Mouse (Mus musculus) cerebellum, postnatal 25 days (tissue): ENCODE data around the gene Dync1i2.

Experiments
- DNase-seq, 2 experiments: peaks; one replicate each; pipeline ENCODE4 v3.0.0; 2021; ENCODE audit warnings: mixed read lengths in 2 of 2

The Dync1i2 gene

DNA sequence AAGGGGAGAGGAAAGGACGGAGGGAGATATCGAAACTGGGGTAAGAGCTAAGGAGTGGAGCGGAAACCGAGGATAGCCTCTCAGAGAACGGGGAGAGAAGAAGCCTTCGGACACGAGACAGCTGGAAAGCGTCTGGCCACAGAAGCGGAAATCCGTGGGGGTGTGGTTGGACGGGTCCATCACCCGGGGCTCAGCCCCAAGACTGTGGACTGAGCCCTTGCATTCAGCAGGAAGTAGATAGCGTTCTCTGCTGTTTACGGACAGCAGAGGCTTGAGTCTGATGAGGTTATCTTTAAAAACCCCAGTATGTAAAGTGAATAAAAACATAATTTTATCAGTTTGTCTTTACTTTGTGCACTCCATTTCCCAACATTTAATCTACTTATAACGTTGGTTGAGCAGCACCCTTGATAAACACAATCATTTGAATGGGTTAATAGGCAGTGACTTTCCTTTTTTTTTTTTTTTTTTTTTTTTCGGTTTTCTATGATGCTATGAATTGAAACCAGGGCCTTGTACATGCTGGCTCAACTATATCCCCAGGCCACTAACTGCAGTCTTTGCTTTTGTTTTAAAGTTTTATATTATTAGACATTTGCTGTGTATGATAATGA, 7.6 kb upstream of the Dync1i2 start:
- no peak for DNase-seq

- DNase-seq, result no peak
Observed at GRCm38 (mm10) chr2:71209041-71209755, 2.3 kb upstream of the Dync1i2 start.

DNA sequence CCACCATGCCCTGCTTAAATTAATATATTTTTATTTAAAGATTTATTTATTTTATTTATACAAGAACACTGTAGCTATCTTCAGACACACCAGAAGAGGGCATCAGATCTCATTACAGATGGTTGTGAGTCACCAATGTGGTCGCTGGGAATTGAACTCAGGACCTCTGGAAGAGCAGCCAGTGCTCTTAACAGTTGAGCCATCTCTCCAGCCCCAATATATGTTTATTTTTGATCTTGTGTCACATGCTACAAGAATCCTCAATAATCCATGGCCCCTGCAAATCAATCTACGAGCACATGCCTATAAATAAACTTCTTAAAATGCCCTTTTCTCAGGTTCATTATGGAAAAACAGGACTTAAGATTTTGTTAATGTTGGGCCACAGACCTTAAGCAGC, 410 bp upstream of the Dync1i2 start:
- DNase-seq, result no peak

GRCm38 (mm10) chr2:71212360-71212726, 837 bp downstream of the Dync1i2 start:
- no peak for DNase-seq

DNA sequence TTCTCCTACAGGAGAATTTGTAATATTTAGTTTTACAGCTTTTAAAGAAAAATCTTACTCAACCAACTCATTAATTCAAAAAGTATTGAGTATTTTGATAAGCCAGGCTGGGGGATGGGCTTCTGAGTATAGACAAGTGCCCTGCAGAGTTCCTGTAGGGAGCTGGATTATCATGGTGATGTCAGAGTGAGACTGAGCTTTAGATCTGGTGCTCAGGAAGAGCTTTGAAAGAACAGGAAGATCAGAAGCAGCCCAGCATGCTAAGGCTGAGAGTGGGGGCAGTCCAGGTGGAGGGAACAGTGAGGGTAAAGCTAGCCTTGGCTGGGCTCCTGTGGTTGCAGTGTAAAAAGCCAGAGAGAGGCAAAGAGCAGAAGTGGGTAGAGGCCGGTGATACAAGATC, 9.5 kb downstream of the Dync1i2 start:
- no peak for DNase-seq

DNA sequence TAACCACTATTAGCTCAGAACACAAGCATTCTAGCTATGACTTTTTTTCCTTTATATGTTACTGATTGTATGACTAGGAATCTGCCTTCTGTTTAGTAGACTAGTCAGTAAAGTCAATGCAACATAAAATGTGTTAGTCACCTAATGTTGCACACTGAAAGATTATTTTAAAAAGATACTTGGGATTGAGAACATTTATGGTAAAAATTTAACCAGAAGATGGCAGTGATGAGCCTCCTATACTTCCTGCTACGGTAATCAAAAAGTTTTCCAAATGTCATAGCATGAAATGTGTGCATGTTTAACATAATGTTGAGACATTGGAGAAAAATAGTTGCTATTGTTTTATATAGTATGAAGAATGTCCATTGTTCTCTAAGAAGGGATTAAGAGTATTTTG, 15.9 kb downstream of the Dync1i2 start:
- DNase-seq, result no peak

DNA sequence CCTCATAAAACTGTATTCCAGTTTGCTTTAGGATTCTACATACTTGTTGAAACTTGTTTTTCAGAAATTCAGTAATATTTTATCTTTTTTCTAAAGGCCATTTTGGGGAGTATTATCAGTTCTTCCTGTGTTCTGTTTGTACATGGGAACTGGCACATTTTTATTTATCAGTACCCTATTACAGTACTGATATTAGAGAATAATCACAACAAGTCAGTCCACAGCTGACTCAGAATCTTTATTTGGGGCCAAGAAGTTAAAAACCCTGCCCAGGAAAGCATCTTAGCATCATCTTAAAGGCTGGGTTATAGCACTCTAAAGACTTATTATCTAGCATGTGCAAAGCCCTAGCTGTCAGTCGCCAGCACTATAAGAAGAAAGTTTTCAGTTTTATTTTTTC, 18.1 kb downstream of the Dync1i2 start:
- no peak for DNase-seq

- no peak for DNase-seq
Observed at GRCm38 (mm10) chr2:71231951-71232350, 20.4 kb downstream of the Dync1i2 start.

- DNase-seq, result no peak
Observed at GRCm38 (mm10) chr2:71232976-71233375, 21.5 kb downstream of the Dync1i2 start.

GRCm38 (mm10) chr2:71235420-71235819, 23.9 kb downstream of the Dync1i2 start:
- no peak for DNase-seq

- no peak for DNase-seq
Observed at GRCm38 (mm10) chr2:71236009-71236408, 24.5 kb downstream of the Dync1i2 start.

DNA sequence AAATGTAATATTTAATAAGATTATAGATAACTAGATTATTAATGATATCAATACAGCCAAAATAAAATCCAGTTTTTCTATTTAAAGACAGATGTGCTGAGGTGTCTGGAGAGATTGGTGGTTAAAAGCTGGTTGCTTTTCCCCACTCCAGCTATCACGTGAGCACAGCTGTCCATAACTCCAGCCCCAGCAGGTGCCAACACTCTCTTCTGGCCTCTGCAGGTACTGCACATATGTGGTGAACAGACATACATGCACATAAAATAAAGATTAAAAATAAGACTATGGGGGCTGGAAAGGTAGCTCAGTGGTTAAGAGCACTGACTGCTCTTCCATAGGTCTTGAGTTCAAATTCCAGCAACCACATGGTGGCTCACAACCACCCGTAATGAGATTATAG, 30.0 kb downstream of the Dync1i2 start:
- DNase-seq, result no peak

- DNase-seq, result no peak
Observed at GRCm38 (mm10) chr2:71242180-71242579, 30.7 kb downstream of the Dync1i2 start.

DNA sequence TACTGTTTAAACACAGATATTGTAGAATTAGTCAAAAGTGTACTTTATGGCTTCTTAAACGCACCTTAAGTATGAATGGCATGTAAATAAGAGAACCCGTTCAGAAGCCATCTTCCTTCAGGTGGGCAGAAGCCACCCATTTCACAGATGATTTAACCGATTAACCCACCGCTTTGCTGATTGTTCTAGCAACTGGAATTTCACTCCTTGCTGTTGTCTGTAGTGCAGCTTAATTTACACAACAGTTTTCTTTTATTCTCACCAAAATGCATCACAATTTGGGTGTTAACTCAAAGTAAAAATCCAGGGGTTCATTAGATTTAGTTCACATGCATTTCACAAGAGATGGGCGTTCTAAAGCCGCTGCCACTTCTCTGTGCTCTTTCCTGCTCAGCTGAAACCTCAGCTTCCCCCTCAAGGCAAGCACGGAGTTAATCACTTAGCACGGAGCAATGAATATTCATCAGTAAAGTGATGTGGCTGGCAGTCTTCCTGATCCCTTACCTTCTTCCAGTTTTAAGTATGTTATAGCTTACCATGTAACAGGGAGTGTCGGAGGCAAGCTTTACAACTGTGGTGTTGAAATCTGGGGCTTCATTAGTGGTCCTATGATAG, 31.7 kb downstream of the Dync1i2 start:
- DNase-seq, result no peak

- peak; percentile 23 to 37 for DNase-seq
Observed at GRCm38 (mm10) chr2:71244807-71245206, 33.3 kb downstream of the Dync1i2 start.

GRCm38 (mm10) chr2:71245416-71245815, 33.9 kb downstream of the Dync1i2 start:
- peak; percentile 78 to 82 for DNase-seq

- DNase-seq, result no peak
Observed at GRCm38 (mm10) chr2:71246096-71246495, 34.6 kb downstream of the Dync1i2 start.

DNA sequence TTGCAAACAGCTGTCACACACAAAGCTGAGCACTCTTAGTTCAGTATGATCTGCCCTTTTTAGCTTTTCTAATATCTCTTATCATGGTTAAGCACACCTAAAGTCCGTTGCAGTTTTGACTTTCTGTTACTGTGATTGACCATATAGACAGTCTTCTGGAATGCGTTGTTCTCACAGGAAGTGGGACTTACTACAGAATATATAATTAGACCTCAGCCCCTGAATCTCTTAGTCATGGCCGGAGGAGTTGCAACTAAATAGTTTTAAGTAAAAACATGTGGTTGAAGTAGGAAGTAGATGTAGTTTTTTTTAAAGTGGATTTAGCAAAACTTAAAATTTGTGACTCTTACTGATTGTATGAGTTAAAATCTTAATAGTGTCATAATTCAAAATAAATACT, 36.6 kb downstream of the Dync1i2 start:
- no peak for DNase-seq

- no peak for DNase-seq
Observed at GRCm38 (mm10) chr2:71250841-71251240, 39.3 kb downstream of the Dync1i2 start.

DNA sequence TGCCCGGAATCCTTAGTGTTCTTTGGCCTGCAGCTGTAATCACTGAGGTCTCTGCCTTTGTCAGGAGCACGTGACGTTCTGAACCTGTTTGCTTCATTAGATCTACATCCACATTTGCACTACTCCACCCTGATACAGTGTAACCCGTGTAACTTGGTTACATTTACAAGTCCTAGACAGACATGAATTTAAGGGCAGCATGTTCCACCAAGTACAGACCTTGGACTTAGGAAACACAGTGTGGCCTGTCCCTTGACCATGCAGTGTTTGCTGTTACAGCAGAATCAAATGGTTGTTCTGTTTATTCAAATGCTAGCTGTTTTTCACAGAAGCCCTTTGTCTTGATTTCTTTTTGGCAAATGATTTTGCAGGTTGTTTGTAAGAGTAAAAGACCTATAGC, 43.3 kb downstream of the Dync1i2 start:
- DNase-seq, result no peak

DNA sequence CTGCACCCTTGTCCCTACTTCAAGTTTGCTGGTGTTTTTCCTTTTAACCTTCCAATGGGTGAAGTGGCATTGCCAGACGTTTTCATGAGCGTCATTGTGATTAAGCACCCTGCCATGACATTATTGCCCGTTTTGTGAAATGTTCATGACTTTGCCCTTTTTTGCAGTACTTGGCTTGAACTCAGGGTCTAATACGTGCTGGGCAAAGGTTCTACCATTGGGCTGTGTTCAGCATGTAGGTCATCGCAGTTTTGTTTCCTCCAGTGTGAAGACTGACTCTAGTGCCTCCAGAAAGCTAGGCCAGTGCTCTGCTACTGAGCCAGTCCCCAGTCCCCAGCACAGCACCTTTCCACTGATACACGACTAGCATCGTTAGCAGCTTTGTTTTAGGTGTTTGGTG, 45.1 kb downstream of the Dync1i2 start:
- no peak for DNase-seq

DNA sequence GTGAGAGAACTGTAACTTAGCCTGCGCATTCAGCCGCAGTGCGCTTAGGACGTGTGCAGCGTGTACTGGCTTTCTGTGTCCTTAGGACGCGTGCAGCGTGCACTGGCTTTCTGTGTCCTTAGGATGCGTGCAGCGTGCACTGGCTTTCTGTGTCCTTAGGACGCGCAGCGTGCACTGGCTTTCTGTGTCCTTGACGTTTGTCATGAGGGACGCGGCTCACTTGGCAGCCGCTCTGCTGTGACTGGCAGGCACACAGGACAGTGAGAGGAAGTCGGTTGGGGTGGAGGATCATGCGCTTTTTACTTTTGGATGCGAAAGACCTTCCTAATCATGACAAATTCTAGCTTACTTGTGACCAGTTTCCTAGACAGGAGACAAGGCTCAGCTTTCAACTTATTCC, 53.1 kb downstream of the Dync1i2 start:
- no peak for DNase-seq

- DNase-seq, result no peak
Observed at GRCm38 (mm10) chr2:71268691-71269090, 57.2 kb downstream of the Dync1i2 start.

GRCm38 (mm10) chr2:71269332-71269731, 57.8 kb downstream of the Dync1i2 start:
- no peak for DNase-seq
